Mouse (Mus musculus): ENCODE measurements around the gene Hnrnpab.

The Hnrnpab gene

DNA sequence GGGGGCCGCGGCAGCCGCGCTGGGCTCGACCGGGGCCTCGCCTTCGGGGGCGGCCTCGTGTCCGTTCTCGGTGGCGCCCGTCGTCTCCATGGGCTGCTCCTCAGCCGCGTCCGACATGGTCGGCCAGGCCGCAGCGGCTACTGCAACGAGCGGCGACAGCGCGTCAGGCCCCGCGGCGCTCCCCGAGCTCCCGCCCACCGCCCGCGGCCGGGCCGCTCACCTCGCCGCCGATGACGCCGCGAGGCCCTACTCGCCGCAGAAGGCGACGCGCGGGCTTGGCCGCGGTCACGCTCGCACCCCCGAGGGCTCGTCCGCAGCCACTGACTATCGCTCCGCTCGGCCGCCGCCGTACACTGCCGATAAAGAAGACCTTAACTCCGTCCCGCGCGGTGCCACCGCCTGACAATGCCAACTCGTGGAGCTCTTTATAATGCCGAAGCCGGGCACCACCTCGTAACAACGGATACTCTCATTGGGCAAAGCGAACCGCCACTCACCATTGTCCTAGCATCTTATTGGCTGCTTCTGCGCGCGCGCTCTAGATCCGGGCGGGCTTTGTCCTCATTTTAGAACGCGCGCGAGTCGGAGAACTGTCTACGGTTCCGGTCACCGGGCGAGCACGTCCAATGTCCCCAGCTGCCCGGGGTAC lies at the start of gene Hnrnpab:
Gene Hnrnpab (minus strand): TSS at position 401 of the 649 bp plus-strand sequence.
- peak; percentile 98 to 99 for DNase-seq

DNA sequence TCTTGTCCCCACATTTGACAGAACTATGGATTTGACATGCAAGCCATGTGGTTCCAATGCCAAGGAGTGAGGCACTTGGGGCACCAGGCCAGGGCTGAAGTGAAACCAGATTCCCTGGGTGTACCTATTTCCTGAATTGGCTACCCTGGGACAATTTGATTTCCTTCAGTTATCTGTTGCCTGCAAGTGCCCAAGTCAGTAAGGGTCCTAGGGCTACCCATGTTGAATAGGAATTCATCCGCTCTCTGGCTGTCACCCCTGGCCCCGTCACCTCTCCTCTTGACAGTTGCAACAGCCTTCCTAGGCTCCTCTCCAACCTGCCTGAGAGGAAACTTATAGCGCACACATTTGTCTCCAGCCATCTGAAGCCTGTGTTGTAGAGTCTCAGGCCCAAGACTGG lies 48.2 kb upstream of the Hnrnpab start:
- DNase-seq = no peak

DNA sequence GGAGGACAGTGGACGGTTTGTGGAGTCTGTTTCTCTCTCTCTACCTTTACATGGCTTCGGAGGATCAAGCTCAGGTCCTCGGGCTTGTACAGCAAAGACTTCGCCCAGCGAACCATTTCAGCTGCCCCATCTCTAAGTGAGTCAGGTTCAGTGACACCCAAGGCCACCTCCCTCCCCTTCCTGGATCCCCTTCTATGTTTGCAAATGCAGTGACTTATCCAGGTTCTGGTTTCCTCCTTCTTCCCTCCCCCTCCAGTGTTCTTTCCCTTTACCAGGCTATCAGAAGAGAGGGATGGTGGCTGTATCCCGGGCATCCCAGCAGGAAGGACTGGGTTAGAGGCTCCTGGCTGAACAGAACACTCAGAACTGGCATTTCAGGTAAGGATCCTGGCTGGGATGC lies 47.1 kb upstream of the Hnrnpab start:
- DNase-seq = no peak

DNA sequence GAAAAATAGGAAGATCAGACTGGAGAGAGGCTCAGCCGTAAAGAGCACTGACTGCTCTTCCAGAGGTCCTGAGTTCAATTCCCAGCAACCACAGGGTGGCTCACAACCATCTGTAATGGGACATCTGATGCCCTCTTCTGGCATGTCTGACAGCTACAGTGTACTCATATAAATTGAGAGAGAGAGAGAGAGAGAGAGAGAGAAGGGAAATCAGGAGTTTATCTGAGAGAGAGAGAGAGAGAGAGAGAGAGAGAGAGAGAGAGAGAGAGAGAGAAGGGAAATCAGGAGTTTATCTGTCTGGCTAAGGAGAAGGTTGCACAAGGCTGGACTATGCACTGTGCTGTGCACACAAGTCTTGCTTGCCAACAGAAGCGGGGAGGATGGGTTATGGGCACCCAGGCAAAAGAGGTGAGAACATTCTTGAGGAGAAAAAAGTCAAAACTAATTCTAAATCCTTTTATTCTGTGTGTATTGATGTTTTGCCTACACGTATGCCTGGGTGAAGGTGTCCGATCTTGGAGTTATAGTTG lies 46.3 kb upstream of the Hnrnpab start:
- DNase-seq = no peak

DNA sequence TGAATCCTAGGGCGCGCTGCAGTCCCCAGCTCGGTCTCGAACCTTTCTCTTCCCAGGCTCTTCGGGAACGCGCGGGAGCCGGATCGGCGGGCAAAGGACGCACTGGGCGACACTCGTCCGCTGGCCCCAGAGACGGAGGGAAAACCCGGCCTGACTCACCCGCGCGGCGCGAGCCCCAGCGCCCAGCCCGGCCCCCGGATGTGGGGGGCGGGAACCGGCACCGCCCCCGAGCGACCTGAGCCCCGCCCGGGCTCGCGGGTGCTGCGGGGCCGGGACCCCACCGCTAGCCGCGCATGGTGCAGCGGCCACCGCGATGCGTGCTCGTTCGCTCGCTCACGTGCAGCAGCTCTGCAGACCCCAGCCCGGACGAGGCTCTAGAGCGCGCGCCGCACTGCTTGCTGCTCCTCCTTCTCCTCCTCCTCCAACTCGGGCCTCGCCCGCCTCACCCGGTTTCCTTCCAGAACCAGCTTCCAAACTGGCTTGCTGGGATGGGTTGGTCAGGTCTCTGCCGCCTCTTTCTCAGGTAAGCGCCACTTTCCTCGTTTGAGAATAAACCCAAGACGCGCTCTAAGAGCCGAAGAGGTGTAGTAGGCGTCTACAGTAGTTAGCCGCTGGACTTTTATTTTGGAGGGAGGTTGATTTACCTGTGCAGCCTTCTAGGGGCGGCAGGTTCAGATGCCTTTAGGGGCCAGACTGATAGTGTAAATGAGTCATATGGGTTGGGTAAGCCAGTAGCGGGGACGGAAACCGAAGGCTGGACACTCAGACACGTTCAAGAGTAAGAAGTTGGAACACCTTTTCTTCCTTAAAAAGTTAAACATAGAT lies 44.3 kb upstream of the Hnrnpab start, which contains the start of the genes N4bp3 and D930048N14Rik:
Gene N4bp3 (minus strand): TSS at position 152 of the 825 bp plus-strand sequence.
Gene D930048N14Rik (plus strand): TSS at position 264 of the 825 bp plus-strand sequence.
- DNase-seq = peak; percentile 54 to 64

DNA sequence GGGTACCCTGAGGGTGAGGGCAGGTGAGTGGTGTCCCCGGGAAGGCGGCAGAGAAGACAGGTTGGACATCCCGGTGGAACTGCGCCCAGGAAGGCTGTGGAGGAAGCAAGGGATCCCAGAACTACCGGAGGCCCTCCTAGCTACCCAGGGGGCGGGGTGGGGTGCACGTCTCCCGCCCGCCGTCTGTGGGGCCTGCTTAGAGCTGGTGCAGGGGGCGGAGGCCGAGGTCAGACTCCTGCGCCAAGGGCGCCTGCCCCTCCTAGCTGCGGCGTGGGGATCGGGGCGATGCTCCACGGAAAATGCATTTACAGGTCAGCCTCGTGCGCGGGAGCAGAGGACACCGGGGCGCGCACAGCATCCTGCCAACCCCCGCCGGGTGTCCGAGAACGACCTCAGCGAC lies 43.6 kb upstream of the Hnrnpab start:
- DNase-seq = peak in 1 of 2 experiments; percentile 45

DNA sequence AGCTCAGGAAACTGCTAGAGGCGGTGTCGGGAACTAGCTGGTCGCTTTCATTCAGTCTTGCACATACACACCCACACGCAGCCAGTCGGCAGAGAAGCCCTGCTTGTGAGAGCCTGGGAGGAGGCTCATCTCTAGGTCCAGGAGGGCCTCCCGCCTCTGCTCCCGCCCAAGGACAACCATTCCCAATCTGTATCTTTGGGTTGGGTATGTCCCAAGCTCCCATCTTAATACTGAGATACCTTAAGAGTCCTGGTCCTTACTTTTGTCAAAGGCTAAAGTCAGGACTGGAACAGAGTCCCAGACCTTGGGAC lies 43.2 kb upstream of the Hnrnpab start:
- DNase-seq = peak in 1 of 2 experiments; percentile 24

DNA sequence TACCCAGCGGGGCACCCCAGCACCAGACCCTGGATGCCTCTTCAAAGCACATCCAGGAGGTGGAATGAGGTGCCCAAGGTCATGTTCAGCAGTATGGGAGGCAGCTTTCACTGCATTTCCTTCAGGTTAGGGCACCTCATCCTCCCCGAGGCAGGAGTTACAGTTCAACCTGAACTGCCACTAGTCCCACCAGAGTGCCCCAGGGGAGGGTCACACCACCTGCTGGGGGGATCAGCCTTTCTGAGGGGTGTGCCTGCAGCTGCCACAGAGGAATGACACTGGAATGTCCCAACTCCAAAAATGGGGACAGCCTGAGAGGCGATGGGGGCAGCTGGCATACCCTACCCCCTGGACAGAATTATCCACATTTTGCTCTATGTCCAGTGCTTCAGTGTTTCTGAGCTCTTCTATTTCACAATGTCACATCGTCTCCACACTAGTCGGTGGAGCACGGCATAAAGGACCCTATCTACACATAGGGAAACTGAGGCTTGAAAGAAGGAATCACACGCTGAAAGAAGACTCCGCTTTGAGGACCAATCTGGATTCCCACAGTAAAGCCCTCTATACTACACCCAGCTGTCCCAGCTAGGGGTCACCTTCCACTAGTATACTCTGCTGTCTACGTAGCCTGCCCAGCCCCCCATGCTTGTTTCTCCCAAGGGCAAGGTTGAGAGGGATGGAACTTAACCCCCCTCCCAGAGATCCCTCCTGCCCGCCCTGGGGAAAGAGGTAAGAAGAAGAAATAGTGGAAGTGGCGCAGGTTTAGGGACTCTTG lies 42.7 kb upstream of the Hnrnpab start:
- DNase-seq = peak in 1 of 2 experiments; percentile 26

DNA sequence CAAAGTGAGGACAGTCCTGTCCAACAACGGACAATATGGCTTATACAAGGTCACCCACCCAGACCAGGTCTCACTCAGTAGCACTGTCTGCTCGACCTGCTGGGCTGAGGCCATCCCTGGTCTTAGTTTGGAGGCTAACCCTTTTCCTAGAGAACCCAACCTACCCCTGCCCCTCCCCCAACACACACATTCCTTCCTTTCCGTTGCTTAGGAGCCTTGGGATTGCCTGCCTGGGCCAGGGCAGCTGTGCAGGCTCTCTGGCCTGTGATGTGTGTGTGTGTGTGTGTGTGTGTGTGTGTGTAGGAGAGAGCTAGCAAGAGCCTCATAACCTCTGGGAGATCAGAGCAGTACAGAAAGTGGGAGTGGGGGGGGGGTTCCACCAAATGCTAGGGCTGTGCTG lies 41.9 kb upstream of the Hnrnpab start:
- peak in 1 of 2 experiments; percentile 18 for DNase-seq

DNA sequence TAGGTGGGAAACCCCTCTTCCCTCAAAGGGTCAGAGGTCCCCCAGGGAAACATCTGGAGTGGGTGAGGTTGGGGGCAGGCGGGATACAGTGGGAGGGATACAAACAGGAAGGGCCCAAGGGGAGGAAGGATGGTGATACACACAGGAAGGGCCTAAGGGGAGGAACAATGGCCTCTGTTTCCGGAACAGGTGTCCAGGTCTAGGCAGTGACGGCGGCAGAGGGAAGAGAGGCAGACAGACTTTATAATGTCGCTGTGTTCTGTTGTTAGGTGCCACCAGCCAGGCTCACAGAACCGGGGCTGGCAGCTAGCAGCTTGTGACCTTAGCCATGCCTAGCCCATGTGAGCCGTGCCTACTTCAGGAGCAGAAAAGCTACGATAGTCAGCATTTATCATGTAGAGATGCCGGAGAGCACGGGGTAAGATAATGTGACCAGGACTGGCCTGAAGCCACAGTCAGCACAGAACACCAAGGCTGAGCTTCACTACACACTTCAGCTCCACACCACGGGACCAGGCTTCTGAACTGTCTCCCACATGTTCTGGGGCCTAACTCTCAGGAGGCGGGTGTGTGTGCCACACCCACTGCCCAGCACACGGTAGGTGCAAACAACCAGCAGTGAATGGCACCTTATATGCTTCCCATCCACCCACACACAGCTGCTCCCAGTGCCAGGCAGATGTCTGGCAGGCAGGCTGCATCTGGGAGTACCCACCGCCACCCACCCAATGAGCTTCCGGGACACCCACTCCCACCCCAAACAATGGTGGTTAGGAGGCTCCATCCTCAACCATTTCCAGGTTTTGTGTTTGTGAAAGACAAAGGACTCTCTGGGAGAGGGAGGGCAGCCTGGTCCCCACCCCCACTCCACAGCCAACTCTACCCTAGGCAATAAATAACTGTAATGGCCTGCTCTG lies 40.4 kb upstream of the Hnrnpab start:
- DNase-seq = peak in 1 of 2 experiments; percentile 5

DNA sequence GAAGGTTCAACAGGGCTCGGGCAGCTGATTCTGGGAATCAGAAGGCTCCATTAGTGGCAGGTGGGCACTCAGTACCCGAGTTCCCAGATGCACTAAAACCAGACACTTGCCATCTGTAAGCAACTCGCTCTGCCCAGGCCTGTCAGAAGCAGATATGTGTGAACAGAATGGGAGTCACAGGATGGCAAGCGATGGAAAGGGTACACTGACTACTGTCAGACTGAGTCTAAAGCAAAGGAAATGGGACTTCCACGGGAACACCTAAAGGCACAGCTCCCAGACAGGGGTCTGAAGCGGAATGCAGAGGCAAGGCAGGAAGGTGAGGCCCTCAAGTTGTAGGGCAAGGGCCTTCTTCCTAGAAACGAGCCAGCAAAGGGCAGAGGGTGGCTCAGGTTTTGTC lies 39.6 kb upstream of the Hnrnpab start:
- DNase-seq = peak in 1 of 2 experiments; percentile 23

DNA sequence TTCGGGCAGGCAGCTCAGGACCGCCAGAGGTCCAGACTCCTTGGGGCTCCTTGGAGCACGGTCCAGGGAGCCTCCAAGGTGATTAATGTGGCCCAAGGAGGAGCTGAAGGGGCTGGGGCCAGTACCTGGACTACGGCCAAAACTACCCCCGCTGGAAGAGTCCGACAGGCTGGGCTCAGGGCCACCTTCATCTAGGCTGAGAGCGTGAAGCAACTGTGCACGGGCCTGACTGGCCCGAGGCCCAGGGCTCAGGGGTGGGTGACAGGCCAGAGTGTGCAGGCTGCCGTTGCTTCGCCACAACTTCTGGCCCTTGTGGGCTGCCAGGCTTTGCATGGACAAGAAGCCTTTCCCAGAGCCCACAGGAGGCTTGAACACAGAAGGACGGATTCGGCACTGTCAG lies 38.6 kb upstream of the Hnrnpab start:
- DNase-seq = peak; percentile 72 to 78

DNA sequence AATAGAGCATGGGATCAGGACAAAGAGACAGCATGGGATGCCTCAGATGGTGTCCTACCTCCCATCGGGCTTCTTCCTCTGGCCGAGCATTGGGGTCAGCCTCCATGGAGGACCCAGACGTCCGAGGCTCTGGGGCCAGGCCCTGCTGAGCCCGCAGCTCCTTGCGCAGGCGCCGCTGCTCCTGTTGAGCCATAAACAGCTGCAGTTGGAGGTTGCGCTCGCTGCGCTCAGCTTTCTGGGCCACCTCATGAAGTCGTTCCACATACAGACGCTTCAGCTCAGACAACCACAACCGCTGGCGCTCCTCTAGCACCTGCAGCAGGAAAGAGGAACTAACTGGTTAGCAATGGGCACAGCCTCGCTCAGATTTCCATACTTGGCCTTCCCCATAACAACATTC lies 37.6 kb upstream of the Hnrnpab start:
- peak in 1 of 2 experiments; percentile 21 for DNase-seq

DNA sequence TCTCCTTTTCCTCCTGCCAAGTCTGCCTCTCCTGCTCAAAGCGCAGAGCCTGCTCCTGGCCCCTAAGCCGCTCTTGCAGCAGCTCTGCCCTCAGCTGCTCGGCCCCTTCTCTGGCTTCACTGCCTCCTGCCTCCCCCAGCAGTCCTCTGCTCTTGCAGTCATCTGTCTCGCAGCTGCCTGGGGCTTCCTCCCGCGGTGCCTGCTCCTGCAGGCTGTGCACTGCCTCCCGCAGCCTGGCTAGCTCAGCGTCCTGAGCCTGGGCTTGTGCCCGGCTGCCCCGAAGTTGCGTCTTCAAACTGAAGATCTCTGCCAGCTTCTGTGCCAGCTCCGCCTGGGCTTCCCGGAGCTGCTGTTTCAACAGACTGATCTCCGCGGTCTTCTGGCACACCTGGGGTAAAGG lies 37.1 kb upstream of the Hnrnpab start:
- DNase-seq = peak; percentile 59 to 63

DNA sequence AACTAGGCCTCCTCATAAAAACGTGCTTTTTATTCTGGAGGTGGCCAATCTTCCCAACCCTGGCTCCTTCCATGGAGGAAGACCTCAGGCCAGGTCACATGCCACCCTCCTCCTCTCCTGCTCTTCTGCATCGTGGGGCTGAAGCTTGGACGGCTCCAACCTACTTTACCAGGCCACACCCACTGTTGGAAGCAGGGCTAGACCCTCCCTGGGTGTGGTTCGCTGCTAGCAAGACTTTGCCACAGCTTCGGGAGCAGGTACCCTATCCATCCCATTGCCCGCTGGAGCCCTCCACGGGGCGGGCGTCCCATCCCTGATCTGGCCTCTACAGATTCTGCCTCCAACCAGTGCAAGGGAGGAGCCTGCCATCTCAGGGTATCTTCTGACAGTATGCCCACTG lies 36.6 kb upstream of the Hnrnpab start:
- DNase-seq = no peak

DNA sequence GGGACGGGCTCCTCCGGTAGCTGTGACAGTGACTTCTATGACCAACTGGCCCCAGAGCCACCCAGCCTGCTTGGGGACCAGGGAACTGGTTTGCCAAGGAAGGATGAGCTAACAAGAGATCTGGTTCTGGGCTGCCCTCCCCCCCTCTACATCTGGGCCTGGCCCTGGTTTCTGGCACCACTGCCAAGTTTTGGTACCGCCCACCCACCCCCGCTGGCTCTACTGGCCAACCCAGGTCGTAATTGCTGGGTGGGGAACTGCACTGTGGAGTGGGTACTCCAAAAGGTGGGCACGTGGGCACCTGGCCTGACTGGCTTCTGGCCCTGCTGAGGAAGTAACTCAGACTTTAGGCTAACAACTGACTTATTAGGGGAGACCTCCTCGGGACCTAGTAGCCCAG lies 34.1 kb upstream of the Hnrnpab start:
- peak in 1 of 2 experiments; percentile 37 for DNase-seq

DNA sequence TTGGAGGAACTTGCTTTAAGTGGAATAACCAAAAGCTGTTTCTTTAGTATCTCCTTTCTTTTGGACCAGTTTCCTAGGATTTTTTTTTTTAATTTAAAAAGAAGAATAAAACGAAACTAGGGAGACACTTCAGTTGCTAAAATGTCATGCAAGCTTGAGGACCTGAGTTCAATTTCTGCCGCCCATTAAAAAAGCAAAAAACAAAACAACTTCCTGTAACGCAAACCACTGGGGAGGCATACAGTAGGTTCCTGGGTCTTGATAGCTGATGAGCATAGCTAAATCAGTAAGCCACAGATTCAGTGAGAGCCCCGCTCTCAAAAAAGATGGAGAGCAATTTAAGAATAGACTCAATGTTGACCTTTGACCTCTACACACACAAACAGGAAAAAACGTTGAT lies 31.9 kb upstream of the Hnrnpab start:
- DNase-seq = no peak

DNA sequence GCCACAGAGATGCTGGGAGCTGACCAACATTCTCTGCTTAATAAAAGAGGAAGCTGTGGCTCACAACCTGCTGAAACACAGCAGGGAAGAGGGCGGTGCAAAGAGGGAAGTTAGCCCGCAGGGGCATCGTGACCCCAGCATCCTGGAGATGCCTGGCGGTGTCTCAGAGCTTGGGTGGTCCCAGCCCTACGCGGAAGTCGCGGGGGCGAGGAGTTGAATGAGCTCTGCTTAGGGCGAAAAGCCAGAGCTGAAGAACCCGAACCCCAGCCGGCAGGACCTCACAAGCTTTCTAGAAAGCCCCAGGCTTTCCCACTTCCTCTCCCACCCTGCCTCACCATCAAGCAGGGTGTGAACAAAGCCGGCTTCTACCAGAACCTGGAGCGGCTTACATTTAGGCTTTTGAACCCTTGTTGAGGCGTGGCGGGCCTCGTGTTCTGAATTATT lies 31.3 kb upstream of the Hnrnpab start:
- DNase-seq = peak in 1 of 2 experiments; percentile 29

DNA sequence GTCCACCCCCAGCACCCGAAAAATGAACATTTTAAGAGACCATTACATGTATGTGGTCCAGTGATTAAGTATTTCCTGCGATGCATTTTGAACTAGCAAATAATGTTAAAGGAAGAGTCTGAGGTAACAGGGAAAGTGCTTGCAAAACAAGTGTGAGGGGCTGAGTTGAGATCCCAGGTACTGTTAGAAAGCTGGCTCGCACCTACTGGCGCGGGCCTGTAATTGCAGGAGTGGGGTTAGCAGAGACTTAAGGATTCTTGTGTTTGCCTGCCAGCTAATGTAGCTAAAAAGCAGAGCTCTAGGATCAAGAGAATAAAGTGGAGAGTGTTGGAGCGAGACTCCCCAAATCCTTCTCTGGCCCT lies 29.7 kb upstream of the Hnrnpab start:
- DNase-seq = peak; percentile 61 to 71

DNA sequence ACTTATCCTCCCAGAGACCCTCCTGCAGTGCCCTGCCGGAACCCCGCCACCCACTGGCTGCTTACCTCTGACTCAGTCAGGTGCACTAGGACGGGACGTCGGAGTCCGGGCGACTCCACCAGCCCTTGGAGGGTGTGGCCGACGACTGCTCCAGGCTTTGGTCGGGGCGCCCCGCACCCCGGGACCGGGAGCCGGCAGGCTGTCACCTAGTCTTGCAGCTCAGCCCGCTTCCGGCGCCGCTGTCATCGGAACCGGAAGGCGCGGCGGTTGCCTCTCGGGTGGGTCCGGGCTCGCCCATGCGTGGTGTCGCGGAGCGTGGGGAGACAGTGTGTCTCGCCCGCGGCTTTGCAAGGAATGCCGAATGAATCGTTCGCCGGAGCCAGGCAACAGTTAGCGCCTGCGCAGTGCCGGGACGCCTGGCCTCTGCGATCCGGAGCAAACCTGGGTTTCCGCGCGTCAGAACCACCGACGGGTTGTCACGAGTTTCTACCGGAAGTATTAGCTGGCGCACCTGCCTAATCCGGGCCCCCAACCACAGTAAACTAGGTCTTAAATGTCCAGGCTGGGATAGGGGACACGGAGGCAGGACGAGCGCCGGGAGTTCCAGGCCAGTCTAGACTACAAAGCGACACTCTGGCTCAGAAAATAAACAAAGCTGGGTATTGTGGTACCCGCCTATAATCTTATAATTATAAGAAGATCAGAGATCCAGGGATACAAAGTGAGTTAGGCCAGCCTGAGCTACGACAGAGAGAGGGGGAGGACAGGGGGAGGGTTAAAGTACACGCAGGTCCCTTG lies 29.1 kb upstream of the Hnrnpab start, which contains the start of gene Rmnd5b:
Gene Rmnd5b (minus strand): TSS at position 372 of the 798 bp plus-strand sequence.
- peak; percentile 93 to 94 for DNase-seq

DNA sequence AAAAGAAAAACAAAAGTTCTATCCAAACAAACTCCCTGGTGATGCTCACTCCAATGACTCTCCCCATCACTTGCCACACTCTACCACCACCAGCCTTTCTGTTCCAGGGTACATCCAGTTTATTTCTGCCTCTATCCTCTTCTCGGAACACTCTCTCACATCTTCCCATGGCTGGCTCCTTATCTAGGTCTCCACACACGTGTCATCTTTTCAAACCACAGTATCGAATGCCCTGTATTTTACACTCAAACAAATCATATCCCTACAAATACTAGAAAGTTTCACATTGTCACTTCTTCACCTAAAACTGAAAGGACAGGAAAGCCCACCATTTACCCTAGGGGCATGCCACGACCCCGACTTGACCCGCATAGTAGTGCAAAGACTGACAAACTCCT lies 28.5 kb upstream of the Hnrnpab start:
- no peak for DNase-seq
